Mouse (Mus musculus): ENCODE measurements at regions not wholly inside any gene's neighbourhood (a gene's known extent, or its start where the extent isn't known, plus 50 kb on each side); places are given as distances from the start of the nearest gene placed in this dataset.

GRCm38 (mm10) chr7:65588197-65588596 is 56.5 kb upstream of the Tarsl2 start:
- Histone ChIP-seq H3K27me3 (ENCODE audit: control insufficient read depth, insufficient read depth, low read length) (no peaks in the 10 kb centered on the region), H3K9ac (ENCODE audit: low read length) (no peak overlapping the region), H3K4me2 (no peak overlapping the region), H3K36me3 (ENCODE audit: control insufficient read depth, insufficient read depth, low read length) (no peaks in the 10 kb centered on the region), H3K4me3 (ENCODE audit: low read depth, low read length) (no peak overlapping the region), H3K27ac (ENCODE audit: low read depth, low read length) (no peak overlapping the region), H3K9me3 (ENCODE audit: control insufficient read depth, low read length) (no peaks in the 10 kb centered on the region), H3K4me1 (ENCODE audit: control insufficient read depth, insufficient read depth, low read length) (no peaks in the 10 kb centered on the region)
- no peak for DNase-seq (ENCODE audit: low spot score, missing footprints)
- 92% methylated on average over 5 of the region's 5 CpGs for WGBS
- ATAC-seq (ENCODE audit: low FRiP score) = no peak

DNA sequence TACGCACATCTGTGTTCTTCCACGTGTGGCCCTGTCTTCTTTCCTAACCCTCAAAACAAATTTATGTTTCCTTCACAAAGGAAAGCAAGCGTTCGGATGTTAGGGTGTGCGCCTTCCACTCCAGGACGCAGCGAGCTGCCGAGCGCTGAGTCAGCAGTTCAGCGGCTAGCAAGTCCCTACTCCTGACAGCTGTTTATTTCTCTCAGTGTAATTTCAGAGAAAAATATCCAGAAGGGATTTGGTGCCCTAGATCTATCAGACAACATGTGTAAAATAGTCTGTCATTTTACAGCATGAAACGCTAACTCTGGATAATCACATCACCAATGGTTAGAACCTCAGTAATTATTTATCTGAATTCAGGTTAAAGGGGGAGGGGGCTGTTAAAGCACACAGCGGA is 58.3 kb upstream of the Tarsl2 start:
- Histone ChIP-seq H3K4me2 (no peak overlapping the region), H3K27ac (ENCODE audit: low read depth, low read length) (no peak overlapping the region), H3K4me3 (ENCODE audit: low read depth, low read length) (no peak overlapping the region), H3K9ac (ENCODE audit: low read length) (no peak overlapping the region), H3K4me1 (ENCODE audit: control insufficient read depth, insufficient read depth, low read length) (no peaks in the 10 kb centered on the region), H3K9me3 (ENCODE audit: control insufficient read depth, low read length) (no peaks in the 10 kb centered on the region), H3K27me3 (ENCODE audit: control insufficient read depth, insufficient read depth, low read length) (no peaks in the 10 kb centered on the region), H3K36me3 (ENCODE audit: control insufficient read depth, insufficient read depth, low read length) (no peaks in the 10 kb centered on the region)
- ATAC-seq (ENCODE audit: low FRiP score) = no peak
- peak; percentile 53 for DNase-seq (ENCODE audit: low spot score, missing footprints)
- WGBS = 91% methylated on average over 12 of the region's 12 CpGs

GRCm38 (mm10) chr7:65585251-65585650 is 57.7 kb upstream of the Tjp1 start:
- no peak overlapping the region for H3K4me3 ChIP-seq (ENCODE audit: low read depth, low read length)
- no peaks in the 10 kb centered on the region for H3K4me1 ChIP-seq (ENCODE audit: control insufficient read depth, insufficient read depth, low read length)
- no peaks in the 10 kb centered on the region for H3K36me3 ChIP-seq (ENCODE audit: control insufficient read depth, insufficient read depth, low read length)
- H3K4me2 ChIP-seq = no peak overlapping the region
- DNase-seq (ENCODE audit: low spot score, missing footprints) (no peak), ATAC-seq (ENCODE audit: low FRiP score) (no peak)
- no peak overlapping the region for H3K9ac ChIP-seq (ENCODE audit: low read length)
- no peaks in the 10 kb centered on the region for H3K9me3 ChIP-seq (ENCODE audit: control insufficient read depth, low read length)
- H3K27ac ChIP-seq (ENCODE audit: low read depth, low read length) = no peak overlapping the region
- no peaks in the 10 kb centered on the region for H3K27me3 ChIP-seq (ENCODE audit: control insufficient read depth, insufficient read depth, low read length)
- 92% methylated on average over 4 of the region's 4 CpGs for WGBS

- WGBS = 81% methylated on average over 10 of the region's 10 CpGs
- Histone ChIP-seq H3K9ac (ENCODE audit: low read length) (no peak overlapping the region), H3K4me1 (ENCODE audit: control insufficient read depth, insufficient read depth, low read length) (no peaks in the 10 kb centered on the region), H3K36me3 (ENCODE audit: control insufficient read depth, insufficient read depth, low read length) (no peaks in the 10 kb centered on the region), H3K27ac (ENCODE audit: low read depth, low read length) (no peak overlapping the region), H3K9me3 (ENCODE audit: control insufficient read depth, low read length) (no peaks in the 10 kb centered on the region), H3K27me3 (ENCODE audit: control insufficient read depth, insufficient read depth, low read length) (no peaks in the 10 kb centered on the region), H3K4me3 (ENCODE audit: low read depth, low read length) (no peak overlapping the region), H3K4me2 (no peak overlapping the region)
- DNase-seq (ENCODE audit: low spot score, missing footprints) = no peak
- no peak for ATAC-seq (ENCODE audit: low FRiP score)
Measured at GRCm38 (mm10) chr7:65580938-65581534, 53.5 kb upstream of the Tjp1 start.

Data from midbrain, embryonic 11.5 days (tissue).